Mouse (Mus musculus) monocyte, adult 5-6 weeks (primary cell): Measurements from ENCODE around the gene Dock11. TPM values are rescaled to one million over a fixed set of nuclear protein-coding genes. Genes with fewer than 3 reads are reported as not detected.

Experiments used
- ATAC-seq: fragments of 153-309, 156-312 bp; replicated peaks from 2 replicates; pipeline ENCODE4 v1.8.0; 2017; ENCODE audit warnings: mild to moderate bottlenecking; ENCODE audit not compliant: low TSS enrichment, insufficient number of reproducible peaks, severe bottlenecking, poor library complexity, low FRiP score
- total RNA-seq: library from RNA; stranded (forward); fragments of 200-1000, 200-491, 200-594 nt; gene quantifications from 3 replicates; pipeline ENCODE4 v1.2.3, GENCODE M21; 2017

Dock11 gene
- total RNA-seq, 1 experiment from 2014 or later: 179 TPM

GRCm38 (mm10) chrX:35932952-35933351 is 44.3 kb downstream of the Dock11 start:
- ATAC-seq: no peak

- no peak for ATAC-seq
These were observed 49.5 kb downstream of the Dock11 start for GRCm38 (mm10) chrX:35938112-35938511.

- no peak for ATAC-seq
These were observed 57.8 kb downstream of the Dock11 start for GRCm38 (mm10) chrX:35946394-35946793.

GRCm38 (mm10) chrX:35950135-35950534 is 61.5 kb downstream of the Dock11 start:
- ATAC-seq: no peak

- no peak for ATAC-seq
These were observed 63.3 kb downstream of the Dock11 start for GRCm38 (mm10) chrX:35951945-35952344.

GRCm38 (mm10) chrX:35952521-35953095 is 64.0 kb downstream of the Dock11 start:
- no peak for ATAC-seq

- ATAC-seq: 0 out of 2 replicates have a peak, but pooled peaks have one; percentile 43
These were observed 67.6 kb downstream of the Dock11 start for GRCm38 (mm10) chrX:35956236-35956635.

GRCm38 (mm10) chrX:35963087-35963486 is 74.5 kb downstream of the Dock11 start:
- no peak for ATAC-seq

- no peak for ATAC-seq
These were observed 80.6 kb downstream of the Dock11 start for GRCm38 (mm10) chrX:35969276-35969675.

GRCm38 (mm10) chrX:35976657-35977056 is 88.0 kb downstream of the Dock11 start:
- no peak for ATAC-seq

GRCm38 (mm10) chrX:35987981-35988380 is 99.3 kb downstream of the Dock11 start:
- no peak for ATAC-seq

- ATAC-seq: no peak
These were observed 102.0 kb downstream of the Dock11 start for GRCm38 (mm10) chrX:35990508-35991095.

- no peak for ATAC-seq
These were observed 105.6 kb downstream of the Dock11 start for GRCm38 (mm10) chrX:35994226-35994625.

GRCm38 (mm10) chrX:35997004-35997403 is 108.4 kb downstream of the Dock11 start:
- no peak for ATAC-seq

- no peak for ATAC-seq
These were observed 109.3 kb downstream of the Dock11 start for GRCm38 (mm10) chrX:35997793-35998419.

GRCm38 (mm10) chrX:36025651-36026050 is 137.0 kb downstream of the Dock11 start:
- no peak for ATAC-seq

- ATAC-seq: no peak
These were observed 142.5 kb downstream of the Dock11 start for GRCm38 (mm10) chrX:36031113-36031512.

GRCm38 (mm10) chrX:36034045-36034444 is 145.4 kb downstream of the Dock11 start:
- no peak for ATAC-seq

GRCm38 (mm10) chrX:36045731-36046130 is 157.1 kb downstream of the Dock11 start:
- ATAC-seq: no peak

- no peak for ATAC-seq
These were observed 158.8 kb downstream of the Dock11 start for GRCm38 (mm10) chrX:36047451-36047850.
